Mouse (Mus musculus): ENCODE measurements around the gene Papolb. TPM values are rescaled to one million over a fixed set of nuclear protein-coding genes. Genes with fewer than 3 reads are reported as not detected.
A peak's percentile ranks its signal among the peaks of the same experiment; 100 is the strongest.

Papolb gene
- polyA plus RNA-seq, 1 experiment from 2014 or later, result 0.14 TPM

DNA sequence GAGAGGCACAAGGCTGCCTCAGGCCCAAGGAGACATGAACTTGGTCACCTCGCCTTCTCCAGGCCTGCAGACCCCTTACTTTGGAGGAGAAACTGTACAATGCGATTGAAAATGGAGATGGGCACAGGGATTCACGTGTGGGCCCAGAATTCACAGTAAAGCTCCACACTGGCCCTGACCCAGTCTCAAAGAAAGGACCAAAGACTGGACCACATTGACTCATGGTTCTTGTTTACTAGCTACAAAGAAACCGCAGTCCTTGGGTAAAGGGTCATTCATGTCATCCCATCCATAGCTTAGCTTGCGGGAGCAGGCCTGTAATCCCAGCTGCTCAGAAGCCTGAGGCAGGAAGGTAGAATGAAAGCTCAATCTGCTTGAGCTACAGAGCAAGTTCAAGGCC lies 46.3 kb downstream of the Papolb start:
- 84% methylated on average over 5 of the region's 5 CpGs for WGBS
- Histone ChIP-seq H3K4me1 (ENCODE audit: control insufficient read depth, insufficient read depth, low read length) (peaks cover 3% of the 10 kb centered on the region; the same call in 1 of the 2 replicates), H3K36me3 (ENCODE audit: control insufficient read depth, insufficient read depth, low read length) (0 out of 2 replicates have a peak, but pooled peaks cover 3% of the 10 kb centered on the region)

DNA sequence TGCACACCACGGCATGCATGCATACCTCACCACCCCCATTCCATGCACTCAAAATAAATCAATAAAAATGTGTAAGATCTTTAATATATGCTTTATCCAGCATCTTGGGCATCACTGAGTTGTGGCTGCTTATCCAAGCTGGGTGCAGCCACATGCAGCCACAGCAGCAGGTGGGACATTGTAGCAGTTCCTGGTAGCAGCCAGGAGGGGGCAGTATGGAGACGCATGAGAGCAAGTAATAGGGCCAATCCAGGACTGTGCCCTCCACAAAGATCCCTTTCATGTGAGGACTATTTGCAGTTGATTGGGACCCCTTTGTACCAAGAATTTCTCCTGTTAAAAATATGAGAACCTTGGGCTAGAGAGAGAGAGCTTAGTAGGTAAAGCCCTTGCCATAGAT lies 47.4 kb downstream of the Papolb start:
- no peaks in the 10 kb centered on the region for H3K9me3 ChIP-seq (replicated peaks; ENCODE audit: control insufficient read depth, low read length, poor library complexity, severe bottlenecking)
- 75% methylated on average over 2 of the region's 2 CpGs for WGBS

More for the DNA sequence above, 46.3 kb downstream of the Papolb start:
- H3K9ac ChIP-seq (ENCODE audit: low read depth, low read length), result no peak overlapping the region
- no peak overlapping the region for H3K4me2 ChIP-seq (ENCODE audit: low read length)
- no peaks in the 10 kb centered on the region for H3K9me3 ChIP-seq (replicated peaks; ENCODE audit: control insufficient read depth, low read length, poor library complexity, severe bottlenecking)
- no peak for ATAC-seq
- no peaks in the 10 kb centered on the region for H3K27me3 ChIP-seq (ENCODE audit: control insufficient read depth, insufficient read depth, low read depth, low read length)
- H3K27ac ChIP-seq (ENCODE audit: low read length), result no peak overlapping the region
- H3K4me3 ChIP-seq (ENCODE audit: low read depth, low read length), result no peak overlapping the region

DNA sequence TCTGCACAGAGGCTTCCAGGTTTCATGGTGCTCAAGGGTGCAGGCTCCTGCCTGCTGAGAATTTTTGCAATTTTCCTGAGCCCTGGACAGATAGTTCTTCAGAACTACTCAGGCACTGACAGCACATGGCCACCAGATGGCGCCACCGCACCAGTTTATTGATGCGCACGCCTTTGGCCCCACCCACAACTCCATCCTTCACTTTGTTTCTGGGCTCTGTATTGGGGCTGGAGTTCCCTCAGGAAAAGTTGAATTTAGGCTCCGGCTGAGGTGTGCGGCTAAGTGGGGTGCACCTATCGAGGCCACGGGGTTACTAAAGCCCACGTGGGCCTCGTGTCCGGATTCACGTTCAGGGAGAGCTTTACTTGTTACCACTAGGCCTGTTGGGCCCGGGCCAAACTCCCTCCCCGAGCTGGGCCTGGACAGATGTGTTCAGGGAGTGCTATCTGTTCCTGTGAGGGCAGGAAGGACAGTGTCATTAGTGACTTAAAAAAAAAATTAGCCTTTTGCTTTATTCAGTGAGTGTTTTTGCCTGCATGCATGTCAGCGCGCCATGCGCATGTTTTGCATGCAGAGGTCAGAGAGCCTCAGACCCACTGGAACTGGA lies 50.9 kb downstream of the Papolb start:
- Histone ChIP-seq H3K36me3 (ENCODE audit: control insufficient read depth, insufficient read depth, low read length) (no peaks in the 10 kb centered on the region), H3K9me3 (replicated peaks; ENCODE audit: control insufficient read depth, low read length, poor library complexity, severe bottlenecking) (no peaks in the 10 kb centered on the region), H3K27ac (ENCODE audit: low read length) (no peak overlapping the region), H3K4me1 (ENCODE audit: control insufficient read depth, insufficient read depth, low read length) (peaks cover 3% of the 10 kb centered on the region; the same call in 1 of the 2 replicates), H3K4me2 (ENCODE audit: low read length) (peak overlapping the region; percentile 40), H3K4me3 (ENCODE audit: low read depth, low read length) (peak overlapping the region; percentile 10; the same call in 1 of the 2 replicates), H3K27me3 (ENCODE audit: control insufficient read depth, insufficient read depth, low read depth, low read length) (no peaks in the 10 kb centered on the region), H3K9ac (ENCODE audit: low read depth, low read length) (no peak overlapping the region)
- WGBS, result 33% methylated on average over 17 of the region's 17 CpGs
- peak; percentile 44 for ATAC-seq

More for the DNA sequence above, 47.4 kb downstream of the Papolb start:
- no peaks in the 10 kb centered on the region for H3K36me3 ChIP-seq (ENCODE audit: control insufficient read depth, insufficient read depth, low read length)
- H3K4me2 ChIP-seq (ENCODE audit: low read length), result no peak overlapping the region
- no peak overlapping the region for H3K27ac ChIP-seq (ENCODE audit: low read length)
- H3K9ac ChIP-seq (ENCODE audit: low read depth, low read length), result no peak overlapping the region
- H3K4me1 ChIP-seq (ENCODE audit: control insufficient read depth, insufficient read depth, low read length), result peaks cover 3% of the 10 kb centered on the region; the same call in 1 of the 2 replicates
- no peak for ATAC-seq
- H3K4me3 ChIP-seq (ENCODE audit: low read depth, low read length), result no peak overlapping the region
- H3K27me3 ChIP-seq (ENCODE audit: control insufficient read depth, insufficient read depth, low read depth, low read length), result no peaks in the 10 kb centered on the region

DNA sequence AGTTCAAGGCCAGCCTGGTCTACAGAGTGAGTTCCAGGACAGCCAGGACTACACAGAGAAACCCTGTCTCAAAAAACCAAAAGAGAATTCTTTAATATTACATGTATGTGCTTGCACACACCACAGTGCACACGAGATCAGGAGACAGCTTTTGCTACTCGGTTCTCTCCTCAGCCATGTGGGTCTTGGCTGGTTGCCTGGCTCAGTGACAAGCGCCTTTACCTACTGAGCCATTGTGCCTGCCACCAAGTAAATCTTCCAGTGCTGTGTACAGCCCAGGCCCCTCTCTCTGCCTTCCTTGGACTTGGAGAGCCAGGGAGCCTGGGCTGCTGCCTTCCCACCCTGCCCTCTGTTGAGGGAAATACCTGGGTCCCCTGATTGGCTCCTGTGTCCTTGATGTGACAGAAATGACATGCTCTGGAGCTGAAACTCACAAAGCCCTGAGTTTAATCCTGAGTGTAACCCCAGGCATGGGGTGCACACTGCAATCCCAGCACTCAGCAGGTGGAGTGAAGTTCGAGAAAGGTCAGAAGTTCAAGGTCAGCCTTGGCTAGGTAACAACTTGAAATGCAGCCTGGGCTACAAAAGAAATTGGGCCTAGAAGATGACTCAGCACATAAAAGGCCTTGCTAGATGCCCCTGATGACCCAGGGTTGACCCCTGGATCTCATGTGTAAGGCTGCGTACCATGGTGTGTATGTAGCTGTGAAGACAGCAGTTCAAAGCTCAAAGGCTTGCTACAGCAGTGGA lies 51.8 kb downstream of the Papolb start:
- H3K36me3 ChIP-seq (ENCODE audit: control insufficient read depth, insufficient read depth, low read length), result no peaks in the 10 kb centered on the region
- H3K9me3 ChIP-seq (replicated peaks; ENCODE audit: control insufficient read depth, low read length, poor library complexity, severe bottlenecking), result no peaks in the 10 kb centered on the region
- ATAC-seq, result no peak
- H3K9ac ChIP-seq (ENCODE audit: low read depth, low read length), result no peak overlapping the region
- no peak overlapping the region for H3K4me3 ChIP-seq (ENCODE audit: low read depth, low read length)
- WGBS, result 86% methylated on average over 5 of the region's 5 CpGs
- H3K4me1 ChIP-seq (ENCODE audit: control insufficient read depth, insufficient read depth, low read length), result peaks cover 3% of the 10 kb centered on the region; the same call in 1 of the 2 replicates
- H3K27me3 ChIP-seq (ENCODE audit: control insufficient read depth, insufficient read depth, low read depth, low read length), result no peaks in the 10 kb centered on the region
- H3K4me2 ChIP-seq (ENCODE audit: low read length), result no peak overlapping the region
- H3K27ac ChIP-seq (ENCODE audit: low read length), result no peak overlapping the region

DNA sequence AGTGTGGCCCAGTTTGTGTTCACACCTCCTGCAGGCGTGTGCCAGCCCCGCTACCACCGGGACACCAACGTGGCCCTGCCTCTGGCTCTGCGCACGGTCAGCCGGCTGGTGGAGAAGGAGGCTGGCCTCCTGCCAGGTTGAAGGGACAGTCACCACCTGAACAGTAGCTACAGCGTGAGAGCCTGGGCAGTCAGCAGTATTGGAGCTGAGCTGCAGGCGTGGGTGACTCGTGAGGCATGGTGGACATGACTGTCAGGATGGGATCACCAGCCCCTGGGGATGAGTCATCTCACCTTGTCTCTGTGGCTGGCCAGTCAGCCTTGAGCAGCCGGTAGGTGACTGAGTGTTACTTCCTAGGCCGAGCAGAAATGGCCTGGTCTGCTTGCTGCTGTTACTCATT lies 52.5 kb downstream of the Papolb start:
- Histone ChIP-seq H3K4me2 (ENCODE audit: low read length) (no peak overlapping the region), H3K4me3 (ENCODE audit: low read depth, low read length) (no peak overlapping the region), H3K27me3 (ENCODE audit: control insufficient read depth, insufficient read depth, low read depth, low read length) (no peaks in the 10 kb centered on the region), H3K4me1 (ENCODE audit: control insufficient read depth, insufficient read depth, low read length) (peaks cover 3% of the 10 kb centered on the region; the same call in 1 of the 2 replicates), H3K9me3 (replicated peaks; ENCODE audit: control insufficient read depth, low read length, poor library complexity, severe bottlenecking) (no peaks in the 10 kb centered on the region), H3K36me3 (ENCODE audit: control insufficient read depth, insufficient read depth, low read length) (peaks cover 2% of the 10 kb centered on the region), H3K27ac (ENCODE audit: low read length) (no peak overlapping the region), H3K9ac (ENCODE audit: low read depth, low read length) (no peak overlapping the region)
- 87% methylated on average over 12 of the region's 12 CpGs for WGBS
- no peak for ATAC-seq

Other genes with a start within 250 kb of the Papolb start
- gene Foxk1, start 128.6 kb downstream of the Papolb start, polyA plus RNA-seq (2015; fragmentation: Nextera tagmentation; extraction: Ambion mirVana), result 6.0 and 6.7 TPM in 2 replicates
- 12.2 and 14.1 TPM in 2 replicates for gene Ap5z1, start 66.1 kb downstream of the Papolb start, polyA plus RNA-seq (2015; fragmentation: Nextera tagmentation; extraction: Ambion mirVana)
- gene Radil, start 21.0 kb upstream of the Papolb start, polyA plus RNA-seq (2015; fragmentation: Nextera tagmentation; extraction: Ambion mirVana), result 24.0 and 26.2 TPM in 2 replicates
- 52.2 and 74.2 TPM in 2 replicates for gene Mmd2, start 78.7 kb upstream of the Papolb start, polyA plus RNA-seq (2015; fragmentation: Nextera tagmentation; extraction: Ambion mirVana)
- gene Wipi2, start 97.6 kb upstream of the Papolb start, polyA plus RNA-seq (2015; fragmentation: Nextera tagmentation; extraction: Ambion mirVana), result 43.9 and 45.1 TPM in 2 replicates
- gene Slc29a4, start 162.4 kb upstream of the Papolb start, polyA plus RNA-seq (2015; fragmentation: Nextera tagmentation; extraction: Ambion mirVana), result 83.1 and 84.7 TPM in 2 replicates